Mouse (Mus musculus) B cell, adult (primary cell): Measurements from ENCODE around the gene Gm40193. TPM values are rescaled to one million over a fixed set of nuclear protein-coding genes. Genes with fewer than 3 reads are reported as not detected.

Experiments
- total RNA-seq: library from RNA; stranded (reverse); gene quantifications from 4 replicates; pipeline ENCODE4 v1.2.4, GENCODE M21; 2023; ENCODE audit not compliant: inconsistent age

Gm40193 gene
- total RNA-seq, result not detected in 4 replicates

GRCm38 (mm10) chr11:70532839-70533238 lies at the start of gene Gm40193:
TSS of gene Gm40193 (minus strand) at chr11:70532939.

GRCm38 (mm10) chr11:70562287-70562994 lies 29.7 kb upstream of the Gm40193 start, which contains the start of gene Mink1:
TSS of gene Mink1 (plus strand) at chr11:70562881.

GRCm38 (mm10) chr11:70539877-70540587 lies 7.3 kb upstream of the Gm40193 start, which contains the start of gene Pld2:
TSS of gene Pld2 (plus strand) at chr11:70540064.

GRCm38 (mm10) chr11:70525184-70525678 lies 7.5 kb downstream of the Gm40193 start, which contains the start of gene Psmb6:
TSS of gene Psmb6 (plus strand) at chr11:70525367.

GRCm38 (mm10) chr11:70518923-70519322 lies 13.8 kb downstream of the Gm40193 start, which contains the start of gene Gltpd2:
TSS of gene Gltpd2 (plus strand) at chr11:70519196.

GRCm38 (mm10) chr11:70514288-70514687 lies 18.5 kb downstream of the Gm40193 start, which contains the start of gene Vmo1:
TSS of gene Vmo1 (minus strand) at chr11:70514616.

GRCm38 (mm10) chr11:70504970-70505369 lies 27.8 kb downstream of the Gm40193 start, which contains the start of gene Tm4sf5:
TSS of gene Tm4sf5 (plus strand) at chr11:70505244.

Other genes starting within 250 kb of the Gm40193 start
- gene Alox12e, start 210.3 kb downstream of the Gm40193 start, total RNA-seq, result not detected in 4 replicates
- gene Alox15, start 180.9 kb downstream of the Gm40193 start, total RNA-seq, result 0.21 to 1.9 TPM (median 0.26 TPM) in 3 of 4 replicates, not detected in the other
- gene Pelp1, start 122.9 kb downstream of the Gm40193 start, total RNA-seq, result 26.4 to 29.9 TPM (median 28.0 TPM) in 4 replicates
- 93.3 to 103 TPM (median 98.7 TPM) in 4 replicates for gene Arrb2, start 100.3 kb downstream of the Gm40193 start, total RNA-seq
- 39.8 to 46.9 TPM (median 43.4 TPM) in 4 replicates for gene Med11, start 81.0 kb downstream of the Gm40193 start, total RNA-seq
- 1.3 to 2.1 TPM (median 1.4 TPM) in 4 replicates for gene Zmynd15, start 73.5 kb downstream of the Gm40193 start, total RNA-seq
- 6.6 to 9.3 TPM (median 7.2 TPM) in 4 replicates for gene Cxcl16, start 73.0 kb downstream of the Gm40193 start, total RNA-seq
- gene Tm4sf5, start 27.7 kb downstream of the Gm40193 start, total RNA-seq, result not detected in 4 replicates
- gene Vmo1, start 18.3 kb downstream of the Gm40193 start, total RNA-seq, result not detected in 4 replicates
- gene Gltpd2, start 13.7 kb downstream of the Gm40193 start, total RNA-seq, result not detected in 4 replicates
- 124 to 141 TPM (median 128 TPM) in 4 replicates for gene Psmb6, start 7.6 kb downstream of the Gm40193 start, total RNA-seq
- 3.3 to 6.4 TPM (median 4.5 TPM) in 4 replicates for gene Pld2, start 7.1 kb upstream of the Gm40193 start, total RNA-seq
- gene Mink1, start 29.9 kb upstream of the Gm40193 start, total RNA-seq, result 79.8 to 99.2 TPM (median 86.0 TPM) in 4 replicates
- gene 4930544D05Rik, start 82.9 kb upstream of the Gm40193 start, total RNA-seq, result 1.6 TPM in 1 of 4 replicates, not detected in the others
- gene Chrne, start 86.3 kb upstream of the Gm40193 start, total RNA-seq, result 1.1 to 1.2 TPM in 2 of 4 replicates, not detected in the others
- 0.29 TPM in 1 of 4 replicates, not detected in the others for gene Gp1ba, start 106.2 kb upstream of the Gm40193 start, total RNA-seq
- gene Rnf167, start 114.3 kb upstream of the Gm40193 start, total RNA-seq, result 206 to 218 TPM (median 207 TPM) in 4 replicates
- 74.1 to 86.5 TPM (median 81.8 TPM) in 4 replicates for gene Slc25a11, start 114.5 kb upstream of the Gm40193 start, total RNA-seq
- 1,394 to 1,549 TPM (median 1,435 TPM) in 4 replicates for gene Pfn1, start 121.7 kb upstream of the Gm40193 start, total RNA-seq
- 30.9 to 40.5 TPM (median 35.3 TPM) in 4 replicates for gene Eno3, start 124.3 kb upstream of the Gm40193 start, total RNA-seq
- gene Spag7, start 136.5 kb upstream of the Gm40193 start, total RNA-seq, result 37.7 to 45.8 TPM (median 44.0 TPM) in 4 replicates
- gene Camta2, start 155.2 kb upstream of the Gm40193 start, total RNA-seq, result 57.0 to 68.2 TPM (median 65.4 TPM) in 4 replicates
- gene Inca1, start 167.2 kb upstream of the Gm40193 start, total RNA-seq, result 0.71 to 4.0 TPM (median 2.1 TPM) in 4 replicates
- 30.9 to 35.3 TPM (median 32.4 TPM) in 4 replicates for gene Kif1c, start 167.6 kb upstream of the Gm40193 start, total RNA-seq
- gene Zfp3, start 231.3 kb upstream of the Gm40193 start, total RNA-seq, result 2.1 to 2.6 TPM (median 2.4 TPM) in 4 replicates